Mouse (Mus musculus): ENCODE measurements around the gene Atp1b1.

DNA sequence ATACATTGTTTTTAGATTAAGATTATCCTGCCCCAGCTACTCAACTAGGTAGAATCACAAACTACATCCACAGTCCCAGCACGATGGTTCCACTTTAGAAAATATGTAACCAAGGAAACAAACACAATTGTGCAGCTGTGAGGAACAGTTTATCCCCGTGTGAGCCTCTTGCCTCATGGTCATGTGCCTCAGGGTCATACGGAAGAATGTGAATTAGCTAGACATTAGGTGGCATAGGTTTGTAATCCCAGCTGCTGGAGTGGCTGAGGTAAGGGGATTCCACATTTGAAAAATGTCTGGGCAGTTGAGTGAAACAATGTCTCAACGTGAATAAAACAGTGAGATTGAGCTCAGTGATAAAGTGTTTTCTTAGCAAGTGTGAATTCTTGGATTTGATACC is 60.5 kb downstream of the Atp1b1 start:
- TF ChIP-seq CTCF (conservative IDR thresholded peaks at IDR 0.05; ENCODE audit: insufficient read depth, insufficient read length, low read depth, low read length) (no peak), POLR2A (IDR thresholded peaks at IDR 0.05; ENCODE audit: low read depth, low read length) (no peak)

Data from kidney, adult 2 months (tissue).